ENCODE assay signal across 24 mouse cellular contexts in the genomic region with DNA sequence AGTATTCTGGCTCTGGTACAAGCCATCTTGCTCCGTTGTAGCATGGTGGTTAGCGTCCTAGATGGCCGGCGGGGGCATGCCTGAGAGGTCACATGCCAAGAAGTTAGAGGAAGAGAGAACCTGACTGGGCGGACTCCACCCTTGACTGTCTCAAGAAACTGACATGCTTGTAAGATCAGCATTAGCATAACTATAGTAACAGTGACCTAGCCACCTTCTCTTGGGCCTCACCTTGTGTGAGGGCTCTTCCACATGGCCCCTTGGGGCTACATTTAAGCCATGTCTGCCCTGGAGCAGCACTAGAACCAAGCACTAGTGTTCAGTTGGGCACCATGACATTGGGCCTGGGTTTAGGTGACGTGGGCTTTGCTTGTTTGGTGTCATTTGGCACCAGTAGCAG.
DNase-seq lines count a peak whose midpoint lies in the region; ATAC-seq and TF ChIP-seq lines count a peak whose summit lies in the region.
"Had no signal": no experiment of that assay in that cellular context is flagged by ENCODE, and none has a peak within 500 bp of the region (broad histone marks: within the 10 kb centered on the region; RNA-seq: fewer than 3 reads in every experiment).

No protein-coding gene starts in this region.

- no peaks in the 10 kb centered on the region for H3K27me3 ChIP-seq in intestine, embryonic 14.5 days (replicated peaks; ENCODE audit: control insufficient read depth, insufficient read depth, low read length)
- H3K27me3 ChIP-seq in intestine, postnatal 0 days (replicated peaks; ENCODE audit: control insufficient read depth, insufficient read depth, low read length) = no peaks in the 10 kb centered on the region
- no peaks in the 10 kb centered on the region for H3K27me3 ChIP-seq in ES-Bruce4 (ENCODE audit: control insufficient read depth, insufficient read depth, low read length, poor library complexity, severe bottlenecking)
- H3K27me3 ChIP-seq in intestine, embryonic 16.5 days (replicated peaks; ENCODE audit: control insufficient read depth, insufficient read depth, low read length) = no peaks in the 10 kb centered on the region
- H3K27me3 ChIP-seq in forebrain, embryonic 15.5 days = no peaks in the 10 kb centered on the region
- no peaks in the 10 kb centered on the region for H3K27me3 ChIP-seq in kidney, embryonic 15.5 days
- H3K27me3 ChIP-seq: Patski had no signal

- no peak for TF ChIP-seq POLR2A in ES-Bruce4 (IDR thresholded peaks at IDR 0.05; ENCODE audit: insufficient read depth, low read length)

- H3K4me2 ChIP-seq in intestine, embryonic 14.5 days (ENCODE audit: low read length) = no peak overlapping the region
- H3K4me2 ChIP-seq in intestine, postnatal 0 days (replicated peaks; ENCODE audit: low read depth) = no peak overlapping the region
- no peak overlapping the region for H3K4me2 ChIP-seq in intestine, embryonic 16.5 days (ENCODE audit: low read depth, low read length)
- no peak overlapping the region for H3K4me2 ChIP-seq in forebrain, embryonic 15.5 days (replicated peaks)
- H3K4me2 ChIP-seq in kidney, embryonic 15.5 days = no peak overlapping the region
- H3K4me2 ChIP-seq: forebrain, embryonic 13.5 days; heart, embryonic 11.5 days; hindbrain, embryonic 13.5 days had no signal

- peak; percentile 93 for TF ChIP-seq EP300 in ES-Bruce4 (IDR thresholded peaks at IDR 0.05; ENCODE audit: insufficient read depth, low read depth, low read length)

- H3K27ac ChIP-seq in intestine, embryonic 14.5 days (ENCODE audit: low read depth) = peak overlapping the region; percentile 70; the same call in 1 of the 2 replicates
- H3K27ac ChIP-seq in intestine, postnatal 0 days (ENCODE audit: low read depth, low read length) = no peak overlapping the region
- peak overlapping the region; percentile 46 for H3K27ac ChIP-seq in ES-Bruce4 (ENCODE audit: insufficient read depth, low read length)
- 0 out of 2 replicates have a peak overlapping the region, but pooled peaks have one; percentile 18 for H3K27ac ChIP-seq in intestine, embryonic 16.5 days (ENCODE audit: low read length)
- H3K27ac ChIP-seq in forebrain, embryonic 15.5 days (replicated peaks) = no peak overlapping the region
- no peak overlapping the region for H3K27ac ChIP-seq in kidney, embryonic 15.5 days
- H3K27ac ChIP-seq: forebrain, embryonic 10.5 days; forebrain, embryonic 13.5 days; gastrocnemius, adult 2 months; hindbrain, embryonic 13.5 days had no signal

- no peak for TF ChIP-seq CTCF in intestine, postnatal 0 days (IDR thresholded peaks at IDR 0.05; ENCODE audit: low read depth)
- no peak for TF ChIP-seq CTCF in ES-Bruce4 (IDR thresholded peaks at IDR 0.05; ENCODE audit: low read depth, low read length)

- H3K4me1 ChIP-seq in intestine, embryonic 14.5 days (replicated peaks; ENCODE audit: control insufficient read depth, insufficient read depth, low read length) = peaks cover 14% of the 10 kb centered on the region
- no peaks in the 10 kb centered on the region for H3K4me1 ChIP-seq in intestine, postnatal 0 days (replicated peaks; ENCODE audit: control insufficient read depth, insufficient read depth, low read length)
- H3K4me1 ChIP-seq in ES-Bruce4 (ENCODE audit: control insufficient read depth, insufficient read depth, low read length) = peaks cover 16% of the 10 kb centered on the region
- peaks cover 14% of the 10 kb centered on the region for H3K4me1 ChIP-seq in intestine, embryonic 16.5 days (ENCODE audit: control insufficient read depth, insufficient read depth, low read length)
- H3K4me1 ChIP-seq in forebrain, embryonic 15.5 days = peaks cover 3% of the 10 kb centered on the region; the same call in 1 of the 2 replicates
- H3K4me1 ChIP-seq in kidney, embryonic 15.5 days = peaks cover 7% of the 10 kb centered on the region; the same call in 1 of the 2 replicates
- H3K4me1 ChIP-seq: forebrain, embryonic 13.5 days had no signal

- no peak overlapping the region for H3K9ac ChIP-seq in intestine, embryonic 14.5 days (ENCODE audit: low read length)
- no peak overlapping the region for H3K9ac ChIP-seq in intestine, postnatal 0 days (ENCODE audit: low read depth, low read length)
- no peak overlapping the region for H3K9ac ChIP-seq in ES-Bruce4 (ENCODE audit: low read depth, poor library complexity, severe bottlenecking)
- H3K9ac ChIP-seq in intestine, embryonic 16.5 days (ENCODE audit: low read depth, low read length) = no peak overlapping the region
- H3K9ac ChIP-seq in forebrain, embryonic 15.5 days (replicated peaks) = no peak overlapping the region
- no peak overlapping the region for H3K9ac ChIP-seq in kidney, embryonic 15.5 days
- H3K9ac ChIP-seq: forebrain, embryonic 13.5 days; forebrain, postnatal 0 days; hindbrain, embryonic 13.5 days had no signal

- H3K4me3 ChIP-seq in intestine, embryonic 14.5 days (ENCODE audit: low read depth, low read length) = no peak overlapping the region
- no peak overlapping the region for H3K4me3 ChIP-seq in intestine, postnatal 0 days (ENCODE audit: low read depth, low read length)
- H3K4me3 ChIP-seq in ES-Bruce4 (ENCODE audit: low read depth, low read length) = peak overlapping the region; percentile 2; the same call in 1 of the 2 replicates
- no peak overlapping the region for H3K4me3 ChIP-seq in intestine, embryonic 16.5 days (ENCODE audit: low read length)
- no peak overlapping the region for H3K4me3 ChIP-seq in forebrain, embryonic 15.5 days
- no peak overlapping the region for H3K4me3 ChIP-seq in kidney, embryonic 15.5 days (replicated peaks)
- H3K4me3 ChIP-seq: forebrain, embryonic 10.5 days; forebrain, embryonic 13.5 days; gastrocnemius, adult 2 months; hindbrain, embryonic 13.5 days had no signal

- DNase-seq in intestine, embryonic 14.5 days (ENCODE audit: low spot score) = no peak
- DNase-seq in R1 (ENCODE audit: low read depth, low spot score) (peak; percentile 92), MN1 (ENCODE audit: low spot score) (no peak)
- DNase-seq: adrenal gland, adult 8-10 months; adrenal gland, postnatal 25 days; cerebellum, adult 18-20 months; cerebellum, adult 9-10 months; cerebellum, postnatal 14 days; forebrain, postnatal 0 days; gastrocnemius, adult 2 months; gastrocnemius, postnatal 14 days; kidney, adult 18-20 months had no signal

- WGBS in intestine, embryonic 14.5 days = 90% methylated on average over 6 of the region's 6 CpGs
- WGBS in intestine, postnatal 0 days = 91% methylated on average over 6 of the region's 6 CpGs
- WGBS in intestine, embryonic 16.5 days = 90% methylated on average over 6 of the region's 6 CpGs
- WGBS in forebrain, embryonic 15.5 days = 95% methylated on average over 6 of the region's 6 CpGs
- 96% methylated on average over 6 of the region's 6 CpGs for WGBS in kidney, embryonic 15.5 days

- peaks cover 23% of the 10 kb centered on the region; the same call in 1 of the 2 replicates for H3K36me3 ChIP-seq in intestine, embryonic 14.5 days (ENCODE audit: control insufficient read depth, insufficient read depth, low read length)
- H3K36me3 ChIP-seq in intestine, postnatal 0 days (ENCODE audit: control insufficient read depth, insufficient read depth) = peaks cover 52% of the 10 kb centered on the region
- no peaks in the 10 kb centered on the region for H3K36me3 ChIP-seq in ES-Bruce4 (ENCODE audit: control insufficient read depth, insufficient read depth, low read length, poor library complexity, severe bottlenecking)
- H3K36me3 ChIP-seq in intestine, embryonic 16.5 days (ENCODE audit: control insufficient read depth, insufficient read depth, low read length) = 0 out of 2 replicates have a peak, but pooled peaks cover 5% of the 10 kb centered on the region
- no peaks in the 10 kb centered on the region for H3K36me3 ChIP-seq in forebrain, embryonic 15.5 days
- H3K36me3 ChIP-seq in kidney, embryonic 15.5 days = peaks cover 86% of the 10 kb centered on the region
- H3K36me3 ChIP-seq: hindbrain, embryonic 13.5 days had no signal

- no peak for ATAC-seq in intestine, embryonic 14.5 days (replicated peaks; ENCODE audit: low FRiP score, low TSS enrichment, low read depth)
- ATAC-seq in intestine, postnatal 0 days = no peak
- ATAC-seq in intestine, embryonic 16.5 days = no peak
- ATAC-seq in forebrain, embryonic 15.5 days (replicated peaks) = no peak
- no peak for ATAC-seq in kidney, embryonic 15.5 days (replicated peaks; ENCODE audit: low FRiP score)
- ATAC-seq: activated CD4-positive, CD25-positive, alpha-beta regulatory T cell, adult 4 months; forebrain, embryonic 13.5 days; forebrain, postnatal 0 days; hindbrain, embryonic 16.5 days; Patski had no signal

- H3K9me3 ChIP-seq in intestine, embryonic 14.5 days (ENCODE audit: control insufficient read depth, low read length) = no peaks in the 10 kb centered on the region
- H3K9me3 ChIP-seq in intestine, postnatal 0 days (ENCODE audit: control insufficient read depth) = no peaks in the 10 kb centered on the region
- no peaks in the 10 kb centered on the region for H3K9me3 ChIP-seq in ES-Bruce4 (replicated peaks; ENCODE audit: control insufficient read depth, insufficient read depth, low read length, poor library complexity, severe bottlenecking)
- no peaks in the 10 kb centered on the region for H3K9me3 ChIP-seq in intestine, embryonic 16.5 days (ENCODE audit: control insufficient read depth, low read length)
- no peaks in the 10 kb centered on the region for H3K9me3 ChIP-seq in forebrain, embryonic 15.5 days
- H3K9me3 ChIP-seq in kidney, embryonic 15.5 days (replicated peaks) = no peaks in the 10 kb centered on the region
- H3K9me3 ChIP-seq: forebrain, embryonic 10.5 days; forebrain, embryonic 13.5 days; hindbrain, embryonic 13.5 days had no signal

Comparison
In these comparisons a context has a peak if more than half of its experiments do, and no peak if none do; other contexts are left out.
1. H3K27ac ChIP-seq: peak in intestine, embryonic 14.5 days (single experiment), ES-Bruce4 (single experiment) and intestine, embryonic 16.5 days (single experiment); none in intestine, postnatal 0 days (single experiment), forebrain, embryonic 15.5 days (single experiment) and kidney, embryonic 15.5 days (single experiment).